Mouse (Mus musculus) embryonic facial prominence, embryonic 14.5 days (tissue): ENCODE measurements at regions not wholly inside any gene's neighbourhood (a gene's known extent, or its start where the extent isn't known, plus 50 kb on each side); places are given as distances from the start of the nearest gene placed in this dataset.
A peak's percentile ranks its signal among the peaks of the same experiment; 100 is the strongest.
"Not testable (repeated sequence)": the region's sequence is repeated elsewhere in the genome, so short reads cannot be mapped to it uniquely, and the experiment has no call there.

Experiments used
- ATAC-seq: fragments of 200-750 bp; cut with Nextera tagmentation; 2 replicates; pipeline ENCODE4 v1.8.0; 2017; ENCODE audit warnings: low read depth, moderate number of reproducible peaks, moderate TSS enrichment
- DNase-seq: peaks from one replicate; pipeline ENCODE4 v3.0.0-alpha.2; 2015; ENCODE audit warnings: low spot score
- H3K27ac ChIP-seq: fragments of 300-500 bp; sonication (generic); replicated peaks from 2 replicates; pipeline ENCODE4 v1.5.1; 2014; ENCODE audit warnings: low read depth, mild to moderate bottlenecking, low read length, moderate library complexity
- H3K27me3 ChIP-seq: fragments of 300-500 bp; sonication (generic); replicated peaks from 2 replicates; pipeline ENCODE4 v1.6.1; 2014; ENCODE audit warnings: low read length; ENCODE audit not compliant: control insufficient read depth, insufficient read depth
- H3K36me3 ChIP-seq: fragments of 300-500 bp; sonication (generic); 2 replicates; pipeline ENCODE4 v1.6.1; 2014; ENCODE audit warnings: low read length, mixed read lengths; ENCODE audit not compliant: control insufficient read depth, insufficient read depth
- H3K4me1 ChIP-seq: fragments of 300-500 bp; sonication (generic); 2 replicates; pipeline ENCODE4 v1.6.1; 2014; ENCODE audit warnings: antibody characterized with exemption, low read length; ENCODE audit not compliant: control insufficient read depth, insufficient read depth
- H3K4me2 ChIP-seq: fragments of 300-500 bp; sonication (generic); 2 replicates; pipeline ENCODE4 v1.6.1; 2014; ENCODE audit warnings: low read depth, mild to moderate bottlenecking, low read length, moderate library complexity, mixed read lengths
- H3K4me3 ChIP-seq: fragments of 300-500 bp; sonication (generic); 2 replicates; pipeline ENCODE4 v1.5.1; 2014; ENCODE audit warnings: low read depth, mild to moderate bottlenecking, low read length
- H3K9ac ChIP-seq: fragments of 300-500 bp; sonication (generic); 2 replicates; pipeline ENCODE4 v1.6.1; 2014; ENCODE audit warnings: low read depth, mild to moderate bottlenecking, low read length, moderate library complexity, mixed read lengths
- H3K9me3 ChIP-seq: fragments of 300-500 bp; sonication (generic); 2 replicates; pipeline ENCODE4 v1.6.1; 2016; ENCODE audit warnings: low read length; ENCODE audit not compliant: control insufficient read depth
- WGBS: fragments of 180-500 bp; shearing (Covaris S2); extraction: QIAGEN DNeasy Blood & Tissue Kit; methylation state at CpG from one replicate; pipeline ENCODE4 v1.1.7; 2014; 5-methylcytosine and 5-hydroxymethylcytosine counted together

- Histone ChIP-seq H3K36me3 (no peaks in the 10 kb centered on the region), H3K27ac (no peak overlapping the region), H3K9ac (no peak overlapping the region), H3K27me3 (no peaks in the 10 kb centered on the region), H3K9me3 (no peaks in the 10 kb centered on the region), H3K4me2 (no peak overlapping the region), H3K4me3 (no peak overlapping the region), H3K4me1 (no peaks in the 10 kb centered on the region)
- DNase-seq (no peak), ATAC-seq (no peak)
- WGBS, result 72% methylated on average over 6 of the region's 6 CpGs
Measured at GRCm38 (mm10) chr8:126126041-126126440, 131.1 kb downstream of the Kcnk1 start.

- DNase-seq (no peak), ATAC-seq (no peak)
- Histone ChIP-seq H3K4me1 (no peaks in the 10 kb centered on the region), H3K27me3 (no peaks in the 10 kb centered on the region), H3K9me3 (no peaks in the 10 kb centered on the region), H3K9ac (no peak overlapping the region), H3K36me3 (no peaks in the 10 kb centered on the region), H3K4me3 (no peak overlapping the region), H3K27ac (no peak overlapping the region), H3K4me2 (no peak overlapping the region)
- 62% methylated on average over 4 of the region's 4 CpGs for WGBS
Measured at GRCm38 (mm10) chr8:126132076-126132475, 137.1 kb downstream of the Kcnk1 start.

DNA sequence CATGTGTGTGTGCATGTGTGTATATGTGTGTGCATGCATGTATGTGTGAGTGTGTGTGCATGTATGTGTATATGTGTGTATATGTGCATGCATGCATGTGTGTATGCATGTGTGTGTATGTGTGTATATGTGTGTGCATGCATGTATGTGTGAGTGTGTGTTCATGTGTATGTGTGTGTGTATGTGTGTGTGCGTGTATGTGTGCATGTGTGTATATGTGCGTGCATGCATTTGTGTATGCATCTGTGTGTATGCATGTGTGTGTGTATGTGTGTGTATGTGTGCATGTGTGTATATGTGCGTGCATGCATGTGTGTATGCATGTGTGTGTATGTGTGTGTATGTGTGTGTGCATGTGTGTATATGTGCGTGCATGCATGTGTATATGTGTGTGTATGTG, 137.9 kb downstream of the Kcnk1 start:
- WGBS, result 98% methylated on average over 4 of the region's 4 CpGs

DNA sequence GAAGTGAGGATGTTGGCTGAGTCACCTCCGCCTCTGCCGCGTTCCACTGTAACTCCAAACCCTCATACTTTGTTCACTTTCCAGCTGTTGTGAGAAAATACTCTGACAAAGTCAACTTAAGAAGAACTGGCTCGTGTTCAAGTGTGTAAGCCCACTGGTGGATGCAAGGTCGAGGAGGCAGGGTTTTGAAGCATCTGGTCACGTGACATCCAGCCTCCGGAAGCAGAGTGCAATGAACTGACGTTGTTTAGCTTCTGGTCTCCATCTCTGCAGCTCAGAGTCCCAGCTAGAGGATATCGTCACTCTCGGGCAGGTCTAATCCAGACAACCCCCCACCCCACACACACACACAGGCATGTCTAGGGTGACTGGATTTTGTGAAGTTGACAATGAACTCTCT, 140.1 kb downstream of the Kcnk1 start:
- H3K27ac ChIP-seq, result no peak overlapping the region
- H3K36me3 ChIP-seq, result no peaks in the 10 kb centered on the region
- no peak overlapping the region for H3K4me2 ChIP-seq
- WGBS, result 65% methylated on average over 10 of the region's 10 CpGs
- H3K9me3 ChIP-seq, result no peaks in the 10 kb centered on the region
- no peak overlapping the region for H3K9ac ChIP-seq
- H3K27me3 ChIP-seq, result peaks cover 27% of the 10 kb centered on the region
- no peak overlapping the region for H3K4me3 ChIP-seq
- no peak for DNase-seq
- ATAC-seq, result no peak
- peaks cover 8% of the 10 kb centered on the region; the same call in 1 of the 2 replicates for H3K4me1 ChIP-seq

More for the DNA sequence above, 137.9 kb downstream of the Kcnk1 start:
- not testable (repeated sequence) for H3K27ac ChIP-seq, H3K36me3 ChIP-seq, H3K4me3 ChIP-seq, H3K4me1 ChIP-seq, H3K4me2 ChIP-seq, H3K9ac ChIP-seq, ATAC-seq, H3K27me3 ChIP-seq, DNase-seq, H3K9me3 ChIP-seq

DNA sequence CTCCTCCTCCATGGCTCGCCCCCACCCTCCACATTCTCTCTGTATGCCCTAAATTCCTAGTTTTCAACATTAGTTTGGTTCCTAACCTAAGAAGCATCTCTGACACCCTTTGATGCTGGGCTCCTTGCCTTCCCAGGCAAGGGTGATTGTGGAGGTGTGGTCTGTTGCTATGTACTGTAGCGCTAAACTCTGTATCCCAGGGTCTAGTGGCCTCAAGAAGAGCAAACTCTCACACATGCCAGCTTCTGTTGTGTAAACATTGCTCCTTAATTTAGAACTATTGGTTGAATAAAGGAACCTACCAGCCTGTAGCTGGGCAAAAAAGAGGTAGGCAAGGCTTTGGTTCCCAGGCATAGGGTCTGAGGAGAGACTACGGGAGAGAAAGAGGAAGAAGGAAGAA, 140.6 kb downstream of the Kcnk1 start:
- DNase-seq (no peak), ATAC-seq (no peak)
- H3K4me2 ChIP-seq, result no peak overlapping the region
- WGBS, result 83% methylated on average over 3 of the region's 3 CpGs
- no peak overlapping the region for H3K27ac ChIP-seq
- no peak overlapping the region for H3K4me3 ChIP-seq
- H3K4me1 ChIP-seq, result peaks cover 8% of the 10 kb centered on the region; the same call in 1 of the 2 replicates
- peaks cover 30% of the 10 kb centered on the region for H3K27me3 ChIP-seq
- no peaks in the 10 kb centered on the region for H3K36me3 ChIP-seq
- no peaks in the 10 kb centered on the region for H3K9me3 ChIP-seq
- H3K9ac ChIP-seq, result no peak overlapping the region

- Histone ChIP-seq H3K9ac (no peak overlapping the region), H3K27ac (no peak overlapping the region), H3K4me1 (peaks cover 8% of the 10 kb centered on the region; the same call in 1 of the 2 replicates), H3K9me3 (no peaks in the 10 kb centered on the region), H3K4me2 (no peak overlapping the region), H3K27me3 (peaks cover 33% of the 10 kb centered on the region), H3K4me3 (no peak overlapping the region), H3K36me3 (no peaks in the 10 kb centered on the region)
- WGBS, result 68% methylated on average over 3 of the region's 3 CpGs
- DNase-seq (no peak), ATAC-seq (no peak)
Measured at GRCm38 (mm10) chr8:126136946-126137345, 142.0 kb downstream of the Kcnk1 start.

GRCm38 (mm10) chr8:126137452-126137851, 142.5 kb downstream of the Kcnk1 start:
- H3K4me2 ChIP-seq, result no peak overlapping the region
- H3K9ac ChIP-seq, result no peak overlapping the region
- peaks cover 8% of the 10 kb centered on the region; the same call in 1 of the 2 replicates for H3K4me1 ChIP-seq
- no peak for DNase-seq
- no peaks in the 10 kb centered on the region for H3K36me3 ChIP-seq
- no peaks in the 10 kb centered on the region for H3K9me3 ChIP-seq
- no peak overlapping the region for H3K27ac ChIP-seq
- H3K27me3 ChIP-seq, result peaks cover 33% of the 10 kb centered on the region
- H3K4me3 ChIP-seq, result no peak overlapping the region
- no peak for ATAC-seq
- 59% methylated on average over 4 of the region's 4 CpGs for WGBS

- Histone ChIP-seq H3K9me3 (no peaks in the 10 kb centered on the region), H3K36me3 (no peaks in the 10 kb centered on the region), H3K4me2 (peak overlapping the region; percentile 99), H3K4me1 (peaks cover 8% of the 10 kb centered on the region; the same call in 1 of the 2 replicates), H3K9ac (peak overlapping the region; percentile 62), H3K4me3 (peak overlapping the region; percentile 54), H3K27me3 (peaks cover 33% of the 10 kb centered on the region), H3K27ac (no peak overlapping the region)
- under 1% methylated on average over 43 of the region's 95 CpGs for WGBS
- ATAC-seq (peak; percentile 22; the same call in 1 of the 2 replicates), DNase-seq (peak; percentile 8)
Measured at GRCm38 (mm10) chr8:126138645-126139545, 143.9 kb downstream of the Kcnk1 start.

DNA sequence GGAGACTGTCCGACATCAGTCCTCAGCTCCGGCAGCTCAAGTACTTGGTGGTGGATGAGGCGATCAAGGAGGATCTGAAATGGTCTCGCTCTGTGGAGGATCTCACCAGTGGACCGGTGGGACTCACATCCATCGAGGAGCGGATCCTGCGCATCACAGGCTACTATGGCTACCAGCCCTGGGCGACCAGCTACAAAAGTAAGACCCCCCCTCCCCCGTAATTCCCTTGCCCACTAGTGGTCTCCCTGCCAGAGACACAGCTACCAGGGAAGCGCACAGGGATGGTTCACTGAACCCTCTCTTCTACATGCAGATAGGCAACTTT, 144.5 kb downstream of the Kcnk1 start:
- Histone ChIP-seq H3K27ac (no peak overlapping the region), H3K4me3 (peak overlapping the region; percentile 54), H3K9ac (0 out of 2 replicates have a peak overlapping the region, but pooled peaks have one; percentile 62), H3K4me1 (peaks cover 8% of the 10 kb centered on the region; the same call in 1 of the 2 replicates), H3K9me3 (no peaks in the 10 kb centered on the region), H3K4me2 (peak overlapping the region; percentile 99), H3K27me3 (peaks cover 33% of the 10 kb centered on the region), H3K36me3 (no peaks in the 10 kb centered on the region)
- DNase-seq (no peak), ATAC-seq (no peak)
- 31% methylated on average over 9 of the region's 11 CpGs for WGBS
